Mouse (Mus musculus): ENCODE data around the gene Mis12. TPM values are rescaled to one million over a fixed set of nuclear protein-coding genes. Genes with fewer than 3 reads are reported as not detected.
A peak's percentile ranks its signal among the peaks of the same experiment; 100 is the strongest.

Gene Mis12
- polyA plus RNA-seq (2014; fragmentation: Nextera tagmentation; extraction: Ambion mirVana), result 24.3 and 31.6 TPM in 2 replicates

DNA sequence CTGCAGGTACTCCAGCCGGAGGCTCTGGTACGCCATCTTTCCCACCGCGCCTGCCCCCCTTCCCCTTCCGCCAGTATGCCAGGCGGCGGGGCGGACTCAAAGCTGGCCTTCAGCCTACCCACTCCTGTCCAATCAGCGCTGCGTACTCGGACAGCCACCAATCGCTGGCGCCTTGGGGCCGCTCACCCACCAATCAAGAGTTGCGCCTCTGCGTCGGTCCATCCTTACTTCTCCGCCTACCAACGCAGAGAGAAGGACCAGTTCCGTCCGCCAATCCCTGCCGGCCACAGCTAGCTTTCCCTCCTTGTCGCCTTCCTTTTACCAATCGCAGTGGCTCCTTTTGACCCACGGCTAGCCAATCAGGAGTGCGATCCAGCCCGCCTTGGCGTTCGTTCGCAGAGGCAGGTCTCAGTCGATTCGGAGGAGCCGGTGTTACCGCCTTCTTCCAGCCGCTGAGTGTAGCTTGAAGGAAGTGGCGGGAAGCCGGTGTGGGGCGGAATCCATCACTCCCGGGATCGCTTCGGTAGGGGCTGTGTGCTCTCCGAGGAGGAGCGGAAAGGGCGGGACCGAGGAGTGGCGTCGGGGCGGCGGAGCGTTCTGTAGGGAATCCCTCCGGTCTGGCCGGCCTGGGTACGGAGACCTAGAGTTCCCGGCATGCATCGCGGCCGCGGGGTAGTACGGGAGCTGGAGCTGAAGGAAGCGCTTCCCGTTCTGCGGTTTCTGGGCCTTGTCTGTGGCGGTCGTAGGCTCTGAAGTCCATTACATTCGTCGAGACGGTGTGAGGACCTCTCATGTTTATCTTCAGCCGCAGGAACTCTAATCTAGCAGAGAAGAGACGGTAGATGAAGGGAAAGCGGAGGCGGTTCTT lies at the start of gene Mis12, which contains the start of gene Derl2:
Gene Mis12, plus strand, starts transcription at position 411 of the 868 bp plus-strand sequence.
Gene Derl2, minus strand, starts transcription at position 641 of the 868 bp plus-strand sequence.
- WGBS, result under 1% methylated on average over 71 of the region's 71 CpGs
- Histone ChIP-seq H3K4me2 (replicated peaks) (peak within 1 kb of the TSS; percentile 80), H3K9me3 (ENCODE audit: control insufficient read depth, low read length) (no peaks in the 10 kb centered on the region), H3K4me1 (replicated peaks; ENCODE audit: control insufficient read depth, insufficient read depth, low read length) (peaks cover 32% of the 10 kb centered on the region), H3K9ac (peak within 1 kb of the TSS; percentile 80), H3K27ac (peak within 1 kb of the TSS; percentile 76), H3K27me3 (ENCODE audit: control insufficient read depth, insufficient read depth, low read length) (no peaks in the 10 kb centered on the region), H3K36me3 (replicated peaks; ENCODE audit: control insufficient read depth, insufficient read depth) (peaks cover 4% of the 10 kb centered on the region; the same call in 1 of the 2 replicates), H3K4me3 (replicated peaks; ENCODE audit: low read length) (peak within 1 kb of the TSS; percentile 68)
- DNase-seq (ENCODE audit: low spot score), result peak; percentile 96
- ATAC-seq (ENCODE audit: low FRiP score), result peak; percentile 100

DNA sequence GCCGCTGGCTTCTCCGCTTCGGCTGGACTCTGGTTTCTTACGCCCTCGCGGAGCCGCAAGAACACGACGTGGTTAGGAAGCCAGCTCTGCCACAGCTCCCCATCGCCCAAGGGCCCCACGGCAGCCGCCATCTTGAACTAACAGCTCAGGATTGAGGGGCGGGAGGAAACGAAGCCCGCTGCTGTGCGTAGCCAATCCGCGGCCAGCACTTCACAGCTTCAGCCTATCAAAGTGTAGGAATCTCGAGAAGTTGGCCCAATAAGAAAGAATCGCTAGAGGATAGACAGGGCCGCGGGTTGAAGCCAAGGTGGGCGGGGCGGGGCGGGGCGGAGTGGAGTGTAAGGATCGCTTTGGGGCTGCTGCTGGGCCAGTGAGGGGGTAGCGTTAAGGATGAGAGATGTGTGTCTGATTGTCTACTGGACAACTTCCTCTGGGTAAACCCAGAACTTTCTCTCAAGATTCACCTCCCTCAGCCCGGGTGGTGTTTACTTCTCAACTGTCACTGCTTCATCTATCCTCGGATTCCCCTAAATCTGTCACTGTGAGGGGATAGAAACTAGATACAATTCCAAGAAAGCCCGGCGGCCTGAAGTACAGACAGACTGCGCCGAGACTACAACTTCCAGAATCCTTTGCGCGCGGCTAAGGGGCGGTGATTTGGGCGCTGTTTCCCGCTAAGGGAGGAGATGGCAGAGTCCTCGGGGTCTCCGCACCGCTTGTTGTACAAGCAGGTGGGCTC lies 49.4 kb upstream of the Mis12 start, which contains the start of the genes Nup88 and Rpain:
Gene Nup88, minus strand, starts transcription at position 153 of the 739 bp plus-strand sequence.
Gene Rpain, plus strand, starts transcription at position 393 of the 739 bp plus-strand sequence.
- peak within 1 kb of the TSS; percentile 91 for H3K27ac ChIP-seq
- no peaks in the 10 kb centered on the region for H3K27me3 ChIP-seq (ENCODE audit: control insufficient read depth, insufficient read depth, low read length)
- DNase-seq (ENCODE audit: low spot score) (peak; percentile 94), ATAC-seq (ENCODE audit: low FRiP score) (peak; percentile 98)
- H3K9me3 ChIP-seq (ENCODE audit: control insufficient read depth, low read length), result no peaks in the 10 kb centered on the region
- WGBS, result 0% methylated on average over 43 of the region's 43 CpGs
- peaks cover 12% of the 10 kb centered on the region for H3K4me1 ChIP-seq (replicated peaks; ENCODE audit: control insufficient read depth, insufficient read depth, low read length)
- peaks cover 42% of the 10 kb centered on the region for H3K36me3 ChIP-seq (replicated peaks; ENCODE audit: control insufficient read depth, insufficient read depth)
- H3K4me3 ChIP-seq (replicated peaks; ENCODE audit: low read length), result peak within 1 kb of the TSS; percentile 80
- H3K9ac ChIP-seq, result peak within 1 kb of the TSS; percentile 87
- peak within 1 kb of the TSS; percentile 87 for H3K4me2 ChIP-seq (replicated peaks)

DNA sequence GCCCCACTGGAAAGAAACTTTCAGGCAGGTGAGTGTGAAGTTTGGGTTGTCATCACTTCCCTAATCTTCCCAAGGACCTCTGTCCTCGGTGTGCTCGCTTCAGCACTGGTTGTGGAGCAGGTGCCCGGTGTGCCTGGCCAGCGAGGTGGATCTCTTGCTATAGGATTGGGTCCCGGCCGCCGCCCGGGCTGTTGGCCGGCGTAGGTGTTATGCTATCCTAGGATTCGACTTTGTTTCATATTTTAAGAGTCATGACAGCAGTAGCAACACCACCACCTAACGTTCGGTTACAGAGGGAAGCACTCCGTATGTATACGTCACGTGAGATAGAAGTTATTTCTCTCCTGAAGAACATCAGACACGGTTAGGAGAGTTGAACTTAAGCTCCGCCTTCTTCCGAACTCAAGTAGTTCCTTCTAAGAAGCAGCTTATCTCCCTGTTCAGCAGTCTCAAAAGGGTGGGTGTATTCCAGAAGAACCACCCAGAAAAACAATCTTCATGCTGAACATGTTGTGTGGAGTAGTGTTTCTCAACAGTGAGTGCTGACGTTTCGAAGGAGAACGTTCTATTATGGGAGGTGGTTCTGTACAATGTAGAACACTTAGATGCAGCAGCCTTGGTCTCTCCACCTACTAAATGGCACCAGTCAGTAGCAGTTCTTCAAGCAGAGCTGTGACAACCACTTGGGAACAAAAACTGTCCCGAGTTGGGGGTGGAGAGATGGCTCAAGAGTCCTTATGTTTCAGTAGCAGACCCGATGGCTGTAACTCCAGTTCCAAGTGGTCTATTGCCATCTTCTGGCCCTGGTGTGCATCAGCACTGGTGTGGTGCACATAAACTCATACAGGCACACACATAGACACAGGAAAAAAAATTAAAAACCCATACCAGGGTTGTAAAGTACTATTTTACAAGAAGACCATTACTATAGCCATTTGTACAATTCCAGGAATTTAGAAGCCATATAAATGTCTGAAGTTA lies 48.6 kb upstream of the Mis12 start:
- Histone ChIP-seq H3K9ac (peak overlapping the region; percentile 87), H3K4me3 (replicated peaks; ENCODE audit: low read length) (peak overlapping the region; percentile 80), H3K36me3 (replicated peaks; ENCODE audit: control insufficient read depth, insufficient read depth) (peaks cover 42% of the 10 kb centered on the region), H3K4me2 (replicated peaks) (peak overlapping the region; percentile 83), H3K27ac (peak overlapping the region; percentile 87), H3K27me3 (ENCODE audit: control insufficient read depth, insufficient read depth, low read length) (no peaks in the 10 kb centered on the region), H3K9me3 (ENCODE audit: control insufficient read depth, low read length) (no peaks in the 10 kb centered on the region), H3K4me1 (replicated peaks; ENCODE audit: control insufficient read depth, insufficient read depth, low read length) (peaks cover 12% of the 10 kb centered on the region)
- 17% methylated on average over 24 of the region's 24 CpGs for WGBS
- DNase-seq (ENCODE audit: low spot score) (peak; percentile 36), ATAC-seq (ENCODE audit: low FRiP score) (peak; percentile 44; the same call in 1 of the 2 replicates)

DNA sequence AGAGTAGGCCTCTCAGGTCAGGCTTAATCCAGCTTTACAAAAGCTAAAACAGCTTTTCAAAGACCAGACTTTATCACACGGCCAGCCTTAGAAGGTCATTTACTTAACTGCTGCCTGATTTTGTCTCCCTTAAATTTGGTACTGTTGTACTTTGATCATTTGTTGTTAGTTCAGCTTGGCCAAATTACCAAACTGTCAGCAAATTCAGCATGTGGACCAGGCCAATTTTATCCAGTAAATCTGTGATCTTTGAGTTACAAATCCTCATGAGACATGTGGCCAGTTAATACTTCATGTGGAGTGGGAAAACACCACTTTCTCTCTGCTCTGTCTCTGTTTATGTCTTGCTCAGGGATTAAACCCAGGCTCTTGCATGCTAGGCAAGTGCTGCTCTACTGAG lies 46.8 kb upstream of the Mis12 start:
- H3K27ac ChIP-seq, result no peak overlapping the region
- no peak overlapping the region for H3K4me2 ChIP-seq (replicated peaks)
- H3K36me3 ChIP-seq (replicated peaks; ENCODE audit: control insufficient read depth, insufficient read depth), result peaks cover 48% of the 10 kb centered on the region
- H3K4me1 ChIP-seq (replicated peaks; ENCODE audit: control insufficient read depth, insufficient read depth, low read length), result peaks cover 12% of the 10 kb centered on the region
- H3K9me3 ChIP-seq (ENCODE audit: control insufficient read depth, low read length), result no peaks in the 10 kb centered on the region
- H3K27me3 ChIP-seq (ENCODE audit: control insufficient read depth, insufficient read depth, low read length), result no peaks in the 10 kb centered on the region
- WGBS, result 67% methylated on average over 1 of the region's 1 CpGs
- ATAC-seq (ENCODE audit: low FRiP score), result no peak
- no peak overlapping the region for H3K4me3 ChIP-seq (replicated peaks; ENCODE audit: low read length)
- H3K9ac ChIP-seq, result no peak overlapping the region
- DNase-seq (ENCODE audit: low spot score), result no peak

DNA sequence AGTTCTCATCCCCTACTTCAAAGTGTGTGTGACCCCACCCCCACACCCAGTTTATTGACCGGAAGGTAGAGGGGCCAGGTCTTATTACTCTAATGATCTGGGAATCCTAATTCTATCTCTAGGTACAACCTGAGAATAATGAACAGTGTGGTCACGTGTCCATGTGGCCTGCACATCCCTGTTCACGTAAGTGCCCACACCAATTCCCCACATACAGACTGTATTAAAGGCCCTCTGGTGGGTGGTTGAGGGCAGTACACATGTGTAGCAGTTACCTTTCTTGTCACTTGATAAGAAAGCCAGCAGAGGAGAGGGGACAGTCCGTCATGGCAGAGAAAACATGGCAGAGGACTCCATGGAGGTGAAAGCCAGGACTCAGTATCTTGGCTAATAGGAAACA lies 45.5 kb upstream of the Mis12 start:
- DNase-seq (ENCODE audit: low spot score), result no peak
- no peak for ATAC-seq (ENCODE audit: low FRiP score)

DNA sequence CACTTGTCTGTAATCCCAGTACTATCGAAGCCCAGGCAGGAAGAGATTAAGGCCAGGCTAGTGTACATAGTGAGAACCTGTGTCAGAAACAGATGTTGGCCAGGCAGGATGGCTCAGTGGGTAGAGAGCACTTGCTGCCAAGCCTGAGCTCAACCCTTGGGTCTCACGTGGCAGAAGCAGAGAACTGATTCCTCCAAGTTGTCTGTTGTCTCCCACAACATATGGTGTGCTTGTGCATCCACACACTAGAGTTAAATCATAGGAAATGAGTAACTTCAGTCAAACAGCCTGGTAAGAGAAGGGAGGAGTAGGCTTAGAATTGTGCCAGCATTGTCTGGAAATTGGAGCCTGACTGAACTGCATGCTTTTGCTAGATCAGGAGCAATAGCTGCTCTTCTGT lies 44.2 kb upstream of the Mis12 start:
- 0 out of 2 replicates have a peak, but pooled peaks cover 4% of the 10 kb centered on the region for H3K4me1 ChIP-seq (replicated peaks; ENCODE audit: control insufficient read depth, insufficient read depth, low read length)
- H3K9ac ChIP-seq, result no peak overlapping the region
- H3K27me3 ChIP-seq (ENCODE audit: control insufficient read depth, insufficient read depth, low read length), result no peaks in the 10 kb centered on the region
- DNase-seq (ENCODE audit: low spot score), result no peak
- H3K4me2 ChIP-seq (replicated peaks), result no peak overlapping the region
- 83% methylated on average over 2 of the region's 2 CpGs for WGBS
- H3K4me3 ChIP-seq (replicated peaks; ENCODE audit: low read length), result no peak overlapping the region
- no peaks in the 10 kb centered on the region for H3K9me3 ChIP-seq (ENCODE audit: control insufficient read depth, low read length)
- H3K27ac ChIP-seq, result no peak overlapping the region
- H3K36me3 ChIP-seq (replicated peaks; ENCODE audit: control insufficient read depth, insufficient read depth), result peaks cover 72% of the 10 kb centered on the region
- ATAC-seq (ENCODE audit: low FRiP score), result no peak

More for the DNA sequence above, 45.5 kb upstream of the Mis12 start:
- no peak overlapping the region for H3K27ac ChIP-seq
- no peaks in the 10 kb centered on the region for H3K27me3 ChIP-seq (ENCODE audit: control insufficient read depth, insufficient read depth, low read length)
- H3K4me3 ChIP-seq (replicated peaks; ENCODE audit: low read length), result no peak overlapping the region
- no peak overlapping the region for H3K9ac ChIP-seq
- WGBS, result 80% methylated on average over 4 of the region's 4 CpGs
- H3K36me3 ChIP-seq (replicated peaks; ENCODE audit: control insufficient read depth, insufficient read depth), result peaks cover 60% of the 10 kb centered on the region
- H3K9me3 ChIP-seq (ENCODE audit: control insufficient read depth, low read length), result no peaks in the 10 kb centered on the region
- no peak overlapping the region for H3K4me2 ChIP-seq (replicated peaks)
- H3K4me1 ChIP-seq (replicated peaks; ENCODE audit: control insufficient read depth, insufficient read depth, low read length), result peaks cover 4% of the 10 kb centered on the region; the same call in 1 of the 2 replicates

DNA sequence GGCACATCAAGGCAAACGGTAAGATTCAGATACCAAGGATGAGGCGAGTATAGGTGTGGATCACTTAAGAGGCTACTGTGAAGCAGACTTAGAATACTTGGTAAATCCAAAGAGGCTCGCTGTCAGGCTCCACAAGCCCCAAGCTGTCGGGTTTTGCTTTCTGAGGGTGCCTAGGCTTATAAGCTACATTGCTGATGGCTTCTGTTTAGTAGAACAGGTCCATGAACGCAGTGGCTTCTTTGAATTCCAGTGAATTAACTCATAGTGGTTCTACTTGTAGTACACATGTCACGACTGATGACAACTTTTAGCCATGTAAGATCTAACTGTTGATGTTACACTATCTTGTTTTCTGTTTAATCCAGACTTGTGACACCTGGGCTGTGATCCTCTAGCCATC lies 42.1 kb upstream of the Mis12 start:
- no peak overlapping the region for H3K4me2 ChIP-seq (replicated peaks)
- ATAC-seq (ENCODE audit: low FRiP score) (no peak), DNase-seq (ENCODE audit: low spot score) (no peak)
- WGBS, result 90% methylated on average over 6 of the region's 6 CpGs
- no peak overlapping the region for H3K4me3 ChIP-seq (replicated peaks; ENCODE audit: low read length)
- H3K36me3 ChIP-seq (replicated peaks; ENCODE audit: control insufficient read depth, insufficient read depth), result peaks cover 84% of the 10 kb centered on the region
- no peaks in the 10 kb centered on the region for H3K9me3 ChIP-seq (ENCODE audit: control insufficient read depth, low read length)
- H3K9ac ChIP-seq, result no peak overlapping the region
- peaks cover 9% of the 10 kb centered on the region for H3K4me1 ChIP-seq (replicated peaks; ENCODE audit: control insufficient read depth, insufficient read depth, low read length)
- H3K27me3 ChIP-seq (ENCODE audit: control insufficient read depth, insufficient read depth, low read length), result no peaks in the 10 kb centered on the region
- no peak overlapping the region for H3K27ac ChIP-seq

DNA sequence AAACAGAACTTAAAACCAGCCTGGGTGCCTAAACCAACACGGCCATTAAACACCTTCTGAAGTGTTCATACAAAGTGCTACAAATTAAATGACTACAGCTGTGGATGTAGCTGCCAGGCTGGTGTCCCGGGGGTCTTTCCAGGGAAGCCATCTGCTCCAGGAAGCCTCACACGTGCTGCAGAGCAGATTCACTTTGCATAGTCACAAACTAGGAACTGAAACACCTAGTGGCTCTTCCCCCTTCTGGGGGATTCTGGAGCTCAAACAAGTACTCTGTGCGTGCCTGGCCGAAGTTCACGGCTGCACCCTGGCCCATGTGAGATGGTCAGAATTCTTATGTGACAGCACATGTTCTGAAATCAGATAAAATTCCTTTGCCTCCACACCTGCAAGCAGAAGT lies 39.2 kb upstream of the Mis12 start:
- 78% methylated on average over 6 of the region's 6 CpGs for WGBS
- no peak overlapping the region for H3K9ac ChIP-seq
- H3K27me3 ChIP-seq (ENCODE audit: control insufficient read depth, insufficient read depth, low read length), result no peaks in the 10 kb centered on the region
- ATAC-seq (ENCODE audit: low FRiP score) (no peak), DNase-seq (ENCODE audit: low spot score) (no peak)
- no peaks in the 10 kb centered on the region for H3K9me3 ChIP-seq (ENCODE audit: control insufficient read depth, low read length)
- H3K4me2 ChIP-seq (replicated peaks), result no peak overlapping the region
- peaks cover 9% of the 10 kb centered on the region for H3K4me1 ChIP-seq (replicated peaks; ENCODE audit: control insufficient read depth, insufficient read depth, low read length)
- no peak overlapping the region for H3K4me3 ChIP-seq (replicated peaks; ENCODE audit: low read length)
- peaks cover 74% of the 10 kb centered on the region for H3K36me3 ChIP-seq (replicated peaks; ENCODE audit: control insufficient read depth, insufficient read depth)
- no peak overlapping the region for H3K27ac ChIP-seq
